9 mouse cellular contexts compared by ENCODE assay signal in genomic region chr9:114779984-114780745, GRCm38 (mm10). TPM values are rescaled to one million over a fixed set of nuclear protein-coding genes. Genes with fewer than 3 reads are reported as not detected.
DNase-seq lines count a peak whose midpoint lies in the region; ATAC-seq and TF ChIP-seq lines count a peak whose summit lies in the region.
"Had no signal": no experiment of that assay in that cellular context is flagged by ENCODE, and none has a peak within 500 bp of the region (broad histone marks: within the 10 kb centered on the region; RNA-seq: fewer than 3 reads in every experiment).

No protein-coding gene starts in this region.

- no peak for TF ChIP-seq CTCF in heart, adult 2 months (IDR thresholded peaks at IDR 0.05)

- H3K9me3 ChIP-seq in heart, embryonic 15.5 days (replicated peaks), result no peaks in the 10 kb centered on the region

- H3K9ac ChIP-seq in heart, adult 2 months (ENCODE audit: low read depth, low read length), result peak overlapping the region; percentile 2; the same call in 1 of the 2 replicates
- peak overlapping the region; percentile 83 for H3K9ac ChIP-seq in heart, embryonic 15.5 days

- no peak for TF ChIP-seq POLR2A in heart, adult 2 months (IDR thresholded peaks at IDR 0.05; ENCODE audit: insufficient read depth, low read depth, low read length)

- H3K79me2 ChIP-seq in heart, adult 2 months (replicated peaks; ENCODE audit: control insufficient read depth, insufficient read depth, low read length), result no peaks in the 10 kb centered on the region

- H3K36me3 ChIP-seq in heart, adult 2 months (ENCODE audit: control insufficient read depth, insufficient read depth, low read length), result no peaks in the 10 kb centered on the region
- no peaks in the 10 kb centered on the region for H3K36me3 ChIP-seq in heart, embryonic 15.5 days

- intact Hi-C loops in heart, adult 2 months (cut with DNase I), result loop anchor here (2.0 kb wide), 1 partner anchor 27 kb away; no protein-coding TSS in a partner anchor

- ATAC-seq in heart, embryonic 15.5 days (replicated peaks; ENCODE audit: insufficient number of reproducible peaks, insufficient read depth, low FRiP score, low read depth), result no peak
- ATAC-seq in megakaryocyte progenitor cell, adult 5-6 weeks (replicated peaks; ENCODE audit: poor library complexity), result peak; percentile 2; the same call in 1 of the 2 replicates
- ATAC-seq in erythroid progenitor cell, adult 5-6 weeks (replicated peaks; ENCODE audit: low FRiP score, poor library complexity, severe bottlenecking), result no peak

- peak overlapping the region; percentile 91 for H3K4me2 ChIP-seq in heart, embryonic 15.5 days

- TF ChIP-seq EP300 in heart, adult 2 months (IDR thresholded peaks at IDR 0.05; ENCODE audit: insufficient read depth, low read depth, low read length), result no peak

- DNase-seq in heart, adult 2 months, result peak; percentile 27 to 40
- DNase-seq in heart, adult 8-10 months (ENCODE audit: low spot score), result no peak
- peak; percentile 48 for DNase-seq in adrenal gland, postnatal 14 days
- no peak for DNase-seq in ovary, postnatal 36 days (ENCODE audit: low spot score)
- no peak for DNase-seq in testis, postnatal 14 days (ENCODE audit: low spot score)

- WGBS in heart, adult 2 months, result 55% methylated on average over 23 of the region's 23 CpGs
- WGBS in heart, embryonic 15.5 days, result 18% methylated on average over 23 of the region's 23 CpGs

- no peaks in the 10 kb centered on the region for H3K4me1 ChIP-seq in heart, adult 2 months (ENCODE audit: control insufficient read depth, insufficient read depth, low read length)
- peaks cover 22% of the 10 kb centered on the region for H3K4me1 ChIP-seq in heart, embryonic 15.5 days (replicated peaks)

- H3K4me3 ChIP-seq in heart, adult 2 months, result peak overlapping the region; percentile 6; the same call in 1 of the 2 replicates
- H3K4me3 ChIP-seq in heart, embryonic 15.5 days, result peak overlapping the region; percentile 69

- H3K27ac ChIP-seq in heart, adult 2 months, result peak overlapping the region; percentile 82
- peak overlapping the region; percentile 87 for H3K27ac ChIP-seq in heart, embryonic 15.5 days

- H3K27me3 ChIP-seq in heart, adult 2 months (ENCODE audit: control insufficient read depth, insufficient read depth, low read length), result no peaks in the 10 kb centered on the region
- H3K27me3 ChIP-seq in heart, embryonic 15.5 days, result no peaks in the 10 kb centered on the region
- H3K27me3 ChIP-seq: Patski had no signal

RNA-seq across cellular contexts. Expression of gene Cmtm7, which starts 1.5 kb away (rescaled TPM):
- total RNA-seq in heart, adult 2 months (2021), result 10 to 100 TPM; 11.5 to 12.6 TPM
- polyA plus RNA-seq in heart, adult 2 months (2012; rRNA removed), result 46.6 and 60.2 TPM in 2 replicates
- 10 to 100 TPM; 10.5 to 16.6 (median 12.6) TPM for total RNA-seq in heart, adult 8-10 months (2022)
- total RNA-seq in adrenal gland, postnatal 14 days (2021), result 32.0 and 36.7 TPM in 2 replicates
- polyA plus RNA-seq in heart, embryonic 15.5 days (2015; fragmentation: Nextera tagmentation; extraction: Ambion mirVana), result 97.5 and 134 TPM in 2 replicates
- 499 and 542 TPM in 2 replicates for total RNA-seq in megakaryocyte progenitor cell, adult 5-6 weeks (2015)
- total RNA-seq in megakaryocyte progenitor cell, adult 5-6 weeks (2017), result 712 and 803 TPM in 2 replicates
- total RNA-seq in erythroid progenitor cell, adult 5-6 weeks (2015; ENCODE audit: low replicate concordance), result 64.1 and 71.7 TPM in 2 replicates
- total RNA-seq in erythroid progenitor cell, adult 5-6 weeks (2017; ENCODE audit: low replicate concordance), result 46.0 and 46.4 TPM in 2 replicates

RNA-seq across cellular contexts. Expression of gene Cmtm6, which starts 49.2 kb away (rescaled TPM):
- 10 to 100 TPM; 21.0 to 25.8 TPM for total RNA-seq in heart, adult 2 months (2021)
- 17.9 and 38.0 TPM in 2 replicates for polyA plus RNA-seq in heart, adult 2 months (2012; rRNA removed)
- total RNA-seq in heart, adult 8-10 months (2022), result 10 to 100 TPM; 16.1 to 23.8 (median 19.3) TPM
- 57.6 and 58.5 TPM in 2 replicates for total RNA-seq in adrenal gland, postnatal 14 days (2021)
- 39.3 and 47.0 TPM in 2 replicates for polyA plus RNA-seq in heart, embryonic 15.5 days (2015; fragmentation: Nextera tagmentation; extraction: Ambion mirVana)
- 29.1 and 31.1 TPM in 2 replicates for total RNA-seq in megakaryocyte progenitor cell, adult 5-6 weeks (2015)
- total RNA-seq in megakaryocyte progenitor cell, adult 5-6 weeks (2017), result 43.1 and 46.2 TPM in 2 replicates
- 8.8 and 9.7 TPM in 2 replicates for total RNA-seq in erythroid progenitor cell, adult 5-6 weeks (2015; ENCODE audit: low replicate concordance)
- 10.4 and 20.0 TPM in 2 replicates for total RNA-seq in erythroid progenitor cell, adult 5-6 weeks (2017; ENCODE audit: low replicate concordance)

Comparison
In these comparisons a context has a peak if more than half of its experiments do, and no peak if none do; other contexts are left out.
1. DNase-seq: peak in heart, adult 2 months (2 of 2) and adrenal gland, postnatal 14 days (single experiment); none in heart, adult 8-10 months (single experiment), ovary, postnatal 36 days (single experiment) and testis, postnatal 14 days (single experiment).
2. RNA of gene Cmtm7, which starts 1.5 kb away (total RNA-seq): 499 to 803 TPM in megakaryocyte progenitor cell, adult 5-6 weeks; 46.0 to 71.7 TPM in erythroid progenitor cell, adult 5-6 weeks, 32.0 to 36.7 TPM in adrenal gland, postnatal 14 days, 10.5 to 16.6 TPM in heart, adult 8-10 months and 11.5 to 12.6 TPM in heart, adult 2 months; every median in the first group is over 4 times any median in the second.